Mouse (Mus musculus) ES-E14 (cell line): ENCODE data around the gene Chst11. TPM values are rescaled to one million over a fixed set of nuclear protein-coding genes. Genes with fewer than 3 reads are reported as not detected.

ENCODE experiments used
- DNase-seq: peaks from one replicate; pipeline ENCODE4 v3.0.0-alpha.2; 2013; ENCODE audit warnings: low read depth, low spot score
- H3K27ac ChIP-seq: 2 replicates; pipeline ENCODE4 v1.5.1; 2012; ENCODE audit warnings: low read depth, mild to moderate bottlenecking, low read length, moderate library complexity, mixed read lengths; ENCODE audit not compliant: poor library complexity, insufficient read depth, severe bottlenecking
- H3K36me3 ChIP-seq: 2 replicates; pipeline ENCODE4 v1.6.1; 2012; ENCODE audit warnings: mild to moderate bottlenecking, low read length, moderate library complexity, mixed read lengths; ENCODE audit not compliant: control insufficient read depth, poor library complexity, insufficient read depth, severe bottlenecking
- H3K4me1 ChIP-seq, 2 experiments: fragments of 150-350 bp in 1 of 2; sonication (generic) in 1 of 2; 2 replicates each; pipeline ENCODE4 v1.6.1; 2012; ENCODE audit warnings: low read length in 2 of 2, mild to moderate bottlenecking in 1 of 2, mixed read lengths in 1 of 2; ENCODE audit not compliant: control insufficient read depth in 2 of 2, insufficient read depth in 2 of 2, poor library complexity in 1 of 2
- H3K4me3 ChIP-seq, 2 experiments: fragments of 150-350 bp in 1 of 2; sonication (generic) in 1 of 2; 2 replicates each; pipeline ENCODE4 v1.5.1; 2012; ENCODE audit warnings: low read length in 2 of 2, low read depth in 1 of 2, mild to moderate bottlenecking in 1 of 2, mixed read lengths in 1 of 2; ENCODE audit not compliant: insufficient read depth in 1 of 2, poor library complexity in 1 of 2, severe bottlenecking in 1 of 2
- H3K9ac ChIP-seq: 2 replicates; pipeline ENCODE4 v1.6.1; 2012; ENCODE audit warnings: low read depth, mild to moderate bottlenecking, low read length, mixed read lengths; ENCODE audit not compliant: poor library complexity, insufficient read depth, severe bottlenecking
- H3K9me3 ChIP-seq: fragments of 150-350 bp; sonication (generic); 2 replicates; pipeline ENCODE4 v1.6.1; 2012; ENCODE audit warnings: low read depth, mild to moderate bottlenecking, low read length; ENCODE audit not compliant: control insufficient read depth, insufficient read depth
- CHD2 ChIP-seq: IDR thresholded peaks from 2 replicates; pipeline ENCODE4 v1.6.1; 2014; ENCODE audit warnings: mild to moderate bottlenecking, low read depth, low read length, inconsistent platforms
- HCFC1 ChIP-seq: IDR thresholded peaks from 2 replicates; pipeline ENCODE4 v1.6.1; 2012; ENCODE audit warnings: low read length, inconsistent platforms, borderline replicate concordance; ENCODE audit not compliant: insufficient read depth
- MAFK ChIP-seq: IDR thresholded peaks from 2 replicates; pipeline ENCODE4 v1.6.1; 2014; ENCODE audit warnings: mild to moderate bottlenecking, low read depth, low read length, inconsistent platforms; ENCODE audit not compliant: insufficient read depth
- ZC3H11A ChIP-seq: IDR thresholded peaks from 2 replicates; pipeline ENCODE4 v1.6.1; 2012; ENCODE audit warnings: low read depth, mild to moderate bottlenecking, inconsistent platforms, low read length, borderline replicate concordance
- ZNF384 ChIP-seq: IDR thresholded peaks from 2 replicates; pipeline ENCODE4 v1.6.1; 2012; ENCODE audit warnings: low read depth, low read length, inconsistent platforms
- in situ Hi-C, 2 experiments: fragments of 600-800 bp; cut with MboI; formaldehyde crosslinking; loops; one replicate each; pipeline ENCODE4 v1.15.1; 2025; ENCODE audit warnings: low sequenced_read_pairs in 2 of 2, inconsistent platforms in 1 of 2; ENCODE audit not compliant: unreplicated experiment in 2 of 2
- total RNA-seq: library from RNA; depleted of rRNA; stranded (reverse); fragments of 300-350 nt; gene quantifications from 2 replicates; pipeline ENCODE4 v1.2.3, GENCODE M21; 2012

Chst11 gene
- total RNA-seq, 1 experiment, result 8.6 TPM

GRCm38 (mm10) chr10:83220217-83220616, 234.9 kb downstream of the Chst11 start:
- no peak overlapping the region for H3K9ac ChIP-seq
- in situ Hi-C loops, result no loop called here

GRCm38 (mm10) chr10:83220847-83221246, 235.5 kb downstream of the Chst11 start:
- in situ Hi-C loops, result no loop called here
- Histone ChIP-seq H3K27ac (no peak overlapping the region), H3K36me3 (no peaks in the 10 kb centered on the region), H3K4me3 (no peak overlapping the region), H3K9me3 (no peaks in the 10 kb centered on the region), H3K4me1 (no peaks in the 10 kb centered on the region), H3K9ac (no peak overlapping the region)
- TF ChIP-seq ZNF384, result no peak
- TF ChIP-seq CHD2, result no peak
- no peak for TF ChIP-seq HCFC1
- no peak for TF ChIP-seq ZC3H11A
- TF ChIP-seq MAFK, result no peak
- no peak for DNase-seq

More at GRCm38 (mm10) chr10:83220217-83220616, 234.9 kb downstream of the Chst11 start:
- no peak overlapping the region for H3K4me3 ChIP-seq
- TF ChIP-seq ZNF384 (no peak), ZC3H11A (no peak), CHD2 (no peak), HCFC1 (no peak), MAFK (no peak)
- no peak overlapping the region for H3K27ac ChIP-seq
- H3K4me1 ChIP-seq, result no peaks in the 10 kb centered on the region
- H3K36me3 ChIP-seq, result no peaks in the 10 kb centered on the region
- DNase-seq, result no peak
- no peaks in the 10 kb centered on the region for H3K9me3 ChIP-seq

GRCm38 (mm10) chr10:83224999-83225398, 239.7 kb downstream of the Chst11 start:
- H3K4me1 ChIP-seq, result no peaks in the 10 kb centered on the region
- H3K9me3 ChIP-seq, result no peaks in the 10 kb centered on the region
- no peak for TF ChIP-seq CHD2
- TF ChIP-seq ZC3H11A, result peak; percentile 61
- peak; percentile 44 for DNase-seq
- in situ Hi-C loops, result loop anchor here in 1 of 2 experiments (25.0 kb wide), 1 partner anchor 287 kb away; no protein-coding TSS in a partner anchor
- no peak overlapping the region for H3K9ac ChIP-seq
- H3K36me3 ChIP-seq, result no peaks in the 10 kb centered on the region
- H3K27ac ChIP-seq, result no peak overlapping the region
- H3K4me3 ChIP-seq, result no peak overlapping the region

GRCm38 (mm10) chr10:83228626-83229025, 243.3 kb downstream of the Chst11 start:
- no peaks in the 10 kb centered on the region for H3K9me3 ChIP-seq
- TF ChIP-seq HCFC1 (no peak), CHD2 (no peak), MAFK (no peak), ZNF384 (no peak), ZC3H11A (no peak)
- H3K36me3 ChIP-seq, result no peaks in the 10 kb centered on the region
- DNase-seq, result no peak
- no peak overlapping the region for H3K9ac ChIP-seq
- no peak overlapping the region for H3K27ac ChIP-seq
- no peaks in the 10 kb centered on the region for H3K4me1 ChIP-seq
- in situ Hi-C loops, result loop anchor here in 1 of 2 experiments (25.0 kb wide), 1 partner anchor 284 kb away; no protein-coding TSS in a partner anchor
- no peak overlapping the region for H3K4me3 ChIP-seq

- TF ChIP-seq MAFK (no peak), CHD2 (no peak), HCFC1 (no peak), ZNF384 (no peak), ZC3H11A (no peak)
- H3K27ac ChIP-seq, result no peak overlapping the region
- no peaks in the 10 kb centered on the region for H3K36me3 ChIP-seq
- no peaks in the 10 kb centered on the region for H3K4me1 ChIP-seq
- no peak overlapping the region for H3K9ac ChIP-seq
- in situ Hi-C loops, result loop anchor here (10.0 to 25.0 kb wide), 2 partner anchors 271 to 278 kb away; no protein-coding TSS in a partner anchor
- no peak for DNase-seq
- no peaks in the 10 kb centered on the region for H3K9me3 ChIP-seq
- H3K4me3 ChIP-seq, result no peak overlapping the region
These were observed 248.7 kb downstream of the Chst11 start for GRCm38 (mm10) chr10:83233967-83234366.
